Mouse (Mus musculus) ES-E14 (cell line): ENCODE results near the gene Ap2b1.

ENCODE experiments used
- HCFC1 ChIP-seq: IDR thresholded peaks from 2 replicates; pipeline ENCODE4 v1.6.1; 2012; ENCODE audit warnings: low read length, inconsistent platforms, borderline replicate concordance; ENCODE audit not compliant: insufficient read depth
- MAFK ChIP-seq: IDR thresholded peaks from 2 replicates; pipeline ENCODE4 v1.6.1; 2014; ENCODE audit warnings: mild to moderate bottlenecking, low read depth, low read length, inconsistent platforms; ENCODE audit not compliant: insufficient read depth

GRCm38 (mm10) chr11:83410510-83410909 lies 111.7 kb downstream of the Ap2b1 start:
- TF ChIP-seq MAFK = no peak
- no peak for TF ChIP-seq HCFC1
